Mouse (Mus musculus) olfactory bulb, adult 2 months (tissue): ENCODE measurements around the gene Sorl1.

ENCODE experiments used
- CTCF ChIP-seq: fragments of 200-500 bp; IDR thresholded peaks from 2 replicates; pipeline ENCODE4 v1.5.1; 2012; ENCODE audit warnings: low read depth, mild to moderate bottlenecking, low read length, moderate library complexity; ENCODE audit not compliant: insufficient read depth
- POLR2A ChIP-seq: fragments of 200-500 bp; IDR thresholded peaks from 2 replicates; pipeline ENCODE4 v1.6.1; 2012; ENCODE audit warnings: mild to moderate bottlenecking, low read depth, low read length, moderate library complexity; ENCODE audit not compliant: insufficient read depth

DNA sequence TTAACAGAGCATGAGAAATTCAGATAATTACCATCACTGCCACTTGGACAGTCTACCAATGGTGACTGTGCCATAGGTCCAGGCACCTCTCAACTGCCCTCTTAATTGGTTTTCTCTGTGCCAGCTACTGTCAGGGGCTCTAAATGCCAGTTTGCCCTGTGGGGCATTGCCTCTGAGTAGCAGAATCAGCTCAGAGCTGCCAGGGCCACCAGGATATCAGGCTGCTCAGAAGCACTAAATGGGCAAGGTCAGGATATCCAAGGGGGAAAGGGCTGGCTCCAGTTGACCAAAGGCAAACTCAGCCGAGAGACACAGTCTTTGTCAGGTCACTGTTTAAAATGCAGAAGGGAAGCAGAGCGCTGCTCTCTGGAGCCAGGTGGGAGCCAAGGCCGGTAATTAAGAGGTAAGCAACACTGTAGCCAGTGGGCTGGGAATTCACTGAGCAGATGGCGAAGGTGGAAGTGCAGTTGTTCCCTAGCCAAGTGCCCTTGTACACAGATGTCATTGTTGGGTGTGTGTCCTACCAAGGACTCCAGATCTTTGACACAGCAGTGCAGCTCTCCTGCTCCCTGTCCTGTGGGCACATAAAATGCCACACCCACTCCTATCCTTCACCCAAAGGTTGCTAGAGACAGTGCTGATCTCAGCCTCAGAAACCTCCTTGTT lies 181.0 kb downstream of the Sorl1 start:
- TF ChIP-seq CTCF, result no peak
- TF ChIP-seq POLR2A, result no peak
